Comparison of ENCODE assay signal across 8 mouse cellular contexts in the genomic region with DNA sequence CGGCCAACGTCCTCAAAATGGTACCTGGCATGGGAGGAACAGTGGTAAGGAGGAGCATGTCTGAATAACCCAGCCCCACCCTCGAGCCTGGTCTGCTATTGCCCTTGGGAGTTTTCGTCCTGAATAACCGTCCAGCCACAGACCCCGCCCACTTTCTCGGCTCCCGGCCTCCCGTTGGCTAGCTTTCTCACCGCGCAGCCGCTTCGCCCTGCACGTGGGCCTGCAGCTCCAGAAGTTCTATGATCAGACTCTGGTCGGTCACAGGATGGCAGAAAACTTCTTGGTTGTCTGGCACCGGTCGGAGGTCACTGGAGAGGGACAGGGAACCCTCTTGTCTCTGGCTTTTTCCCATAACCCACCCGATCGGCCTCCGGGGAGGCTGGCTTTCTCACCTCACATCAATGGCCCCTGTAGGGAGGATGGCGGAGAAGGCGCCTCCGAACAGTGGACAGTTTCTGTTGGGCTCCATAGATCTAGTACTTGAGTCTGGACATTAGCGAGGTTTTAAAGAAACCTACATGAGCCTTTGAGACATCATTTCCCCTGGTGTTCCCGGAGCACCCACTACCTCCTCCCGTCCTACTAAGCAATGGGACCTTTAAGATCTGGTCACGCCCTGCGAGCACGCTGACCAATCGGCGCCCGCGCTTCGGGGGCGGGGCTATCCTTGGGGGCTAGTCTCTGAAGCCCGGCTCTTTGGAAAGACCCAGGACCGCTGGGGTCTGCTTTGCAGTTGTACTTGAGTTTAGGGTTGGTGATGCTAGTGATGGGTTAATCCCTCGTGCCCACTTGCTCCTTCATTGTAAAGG. TPM values are rescaled to one million over a fixed set of nuclear protein-coding genes. Genes with fewer than 3 reads are reported as not detected.
A peak's percentile ranks its signal among the peaks of the same experiment; 100 is the strongest.
DNase-seq lines count a peak whose midpoint lies in the region; ATAC-seq and TF ChIP-seq lines count a peak whose summit lies in the region.
"Not testable (repeated sequence)": the region's sequence is repeated elsewhere in the genome, so short reads cannot be mapped to it uniquely, and the experiment has no call there.

No protein-coding gene starts in this region.

- peak overlapping the region; percentile 59 for H3K4me3 ChIP-seq in heart, embryonic 13.5 days
- peak overlapping the region; percentile 39 for H3K4me3 ChIP-seq in kidney, postnatal 0 days (replicated peaks; ENCODE audit: low read depth, low read length)
- peak overlapping the region; percentile 53 for H3K4me3 ChIP-seq in liver, embryonic 11.5 days (ENCODE audit: low read depth, low read length)
- peak overlapping the region; percentile 36 for H3K4me3 ChIP-seq in myocyte

- peak; percentile 92 for ATAC-seq in erythroid progenitor cell, adult 5-6 weeks (replicated peaks; ENCODE audit: low FRiP score, poor library complexity, severe bottlenecking)
- peak; percentile 78 for ATAC-seq in heart, embryonic 13.5 days (ENCODE audit: extremely low read depth, insufficient number of reproducible peaks, low FRiP score, low TSS enrichment)
- peak; percentile 86 for ATAC-seq in kidney, postnatal 0 days (replicated peaks; ENCODE audit: low FRiP score, low read depth)
- ATAC-seq in liver, embryonic 11.5 days (replicated peaks; ENCODE audit: low FRiP score): peak; percentile 90

- H3K27ac ChIP-seq in heart, embryonic 13.5 days (replicated peaks): peak overlapping the region; percentile 20; the same call in 1 of the 2 replicates
- H3K27ac ChIP-seq in kidney, postnatal 0 days; liver, embryonic 11.5 days (ENCODE audit: low read depth, low read length): not testable (repeated sequence)

- H3K79me2 ChIP-seq in myocyte (ENCODE audit: control insufficient read depth, insufficient read depth): not testable (repeated sequence)

- not testable (repeated sequence) for TF ChIP-seq CTCF in kidney, postnatal 0 days (IDR thresholded peaks at IDR 0.05; ENCODE audit: low read depth)

- peaks cover 13% of the 10 kb centered on the region; the same call in 1 of the 2 replicates for H3K27me3 ChIP-seq in heart, embryonic 13.5 days (replicated peaks)
- H3K27me3 ChIP-seq in kidney, postnatal 0 days (ENCODE audit: insufficient read depth, low read length); liver, embryonic 11.5 days (replicated peaks; ENCODE audit: control insufficient read depth, insufficient read depth, low read length); myocyte (ENCODE audit: control insufficient read depth, insufficient read depth, insufficient read length): not testable (repeated sequence)

- TF ChIP-seq POLR2A in myocyte (IDR thresholded peaks at IDR 0.05; ENCODE audit: insufficient read length, low read depth): peak; percentile 14

- peak; percentile 83 for DNase-seq in CD4-positive, CD25-positive, alpha-beta regulatory T cell, adult 2 months (ENCODE audit: low read depth, low spot score)
- DNase-seq in brain, embryonic 18.5 days (ENCODE audit: low read depth, low spot score): peak; percentile 32
- peak; percentile 92 for DNase-seq in kidney, postnatal 0 days (ENCODE audit: low spot score)
- DNase-seq in liver, embryonic 11.5 days (ENCODE audit: low spot score): peak; percentile 87
- peak; percentile 78 to 87 for DNase-seq in spleen, postnatal 4 days (ENCODE audit: low spot score in 2 of 2)

- H3ac ChIP-seq in myocyte (ENCODE audit: control insufficient read depth, insufficient read length): not testable (repeated sequence)

- H3K9ac ChIP-seq in heart, embryonic 13.5 days: peak overlapping the region; percentile 74
- peak overlapping the region; percentile 35; the same call in 1 of the 2 replicates for H3K9ac ChIP-seq in kidney, postnatal 0 days (ENCODE audit: low read depth, low read length)
- peak overlapping the region; percentile 48 for H3K9ac ChIP-seq in liver, embryonic 11.5 days (ENCODE audit: low read depth, low read length)

- H3K9me3 ChIP-seq in heart, embryonic 13.5 days; kidney, postnatal 0 days (replicated peaks; ENCODE audit: low read length); liver, embryonic 11.5 days (ENCODE audit: control insufficient read depth, low read length): not testable (repeated sequence)

- peak overlapping the region; percentile 69 for H3K4me2 ChIP-seq in heart, embryonic 13.5 days
- H3K4me2 ChIP-seq in kidney, postnatal 0 days (ENCODE audit: low read length): peak overlapping the region; percentile 68
- peak overlapping the region; percentile 84 for H3K4me2 ChIP-seq in liver, embryonic 11.5 days
- H3K4me2 ChIP-seq in myocyte (ENCODE audit: low read depth): peak overlapping the region; percentile 99

- peaks cover 38% of the 10 kb centered on the region for H3K4me1 ChIP-seq in heart, embryonic 13.5 days
- not testable (repeated sequence) for H3K4me1 ChIP-seq in kidney, postnatal 0 days (replicated peaks; ENCODE audit: insufficient read depth, low read length)
- H3K4me1 ChIP-seq in liver, embryonic 11.5 days (replicated peaks; ENCODE audit: control insufficient read depth, insufficient read depth, low read length): peaks cover 11% of the 10 kb centered on the region

- WGBS in heart, embryonic 13.5 days: 0% methylated on average over 38 of the region's 38 CpGs
- under 1% methylated on average over 37 of the region's 38 CpGs for WGBS in kidney, postnatal 0 days
- under 1% methylated on average over 37 of the region's 38 CpGs for WGBS in liver, embryonic 11.5 days

- H3K36me3 ChIP-seq in heart, embryonic 13.5 days; kidney, postnatal 0 days (ENCODE audit: insufficient read depth, low read length); liver, embryonic 11.5 days (ENCODE audit: control insufficient read depth, insufficient read depth, low read length); myocyte (ENCODE audit: control insufficient read depth, insufficient read depth): not testable (repeated sequence)

RNA-seq across cellular contexts. Expression of a gene that starts 1.5 kb away (rescaled TPM):
- 6.8 and 13.4 TPM in 2 replicates for total RNA-seq in erythroid progenitor cell, adult 5-6 weeks (2015; ENCODE audit: low replicate concordance)
- 2.7 TPM in 2 replicates for total RNA-seq in erythroid progenitor cell, adult 5-6 weeks (2017; ENCODE audit: low replicate concordance)
- 67.9 and 75.5 TPM in 2 replicates for polyA plus RNA-seq in heart, embryonic 13.5 days (2015; fragmentation: Nextera tagmentation; extraction: Ambion mirVana)
- 55.6 and 58.3 TPM in 2 replicates for polyA plus RNA-seq in kidney, postnatal 0 days (2015; fragmentation: Nextera tagmentation; extraction: Ambion mirVana)
- polyA plus RNA-seq in liver, embryonic 11.5 days (2014; fragmentation: Nextera tagmentation; extraction: Ambion mirVana): 94.4 and 97.5 TPM in 2 replicates
- polyA plus RNA-seq in myocyte (2012; fragmentation: generic; extraction: Trizol): 56.4 TPM

RNA-seq across cellular contexts. Expression of a gene that starts 5.5 kb away (rescaled TPM):
- 3.8 TPM in 1 of 2 replicates, not detected in the other for total RNA-seq in erythroid progenitor cell, adult 5-6 weeks (2015; ENCODE audit: low replicate concordance)
- total RNA-seq in erythroid progenitor cell, adult 5-6 weeks (2017; ENCODE audit: low replicate concordance): 0.26 TPM in 1 of 2 replicates, not detected in the other
- polyA plus RNA-seq in heart, embryonic 13.5 days (2015; fragmentation: Nextera tagmentation; extraction: Ambion mirVana): 1.4 and 2.1 TPM in 2 replicates
- polyA plus RNA-seq in kidney, postnatal 0 days (2015; fragmentation: Nextera tagmentation; extraction: Ambion mirVana): 11.1 and 11.5 TPM in 2 replicates
- 1.4 and 1.7 TPM in 2 replicates for polyA plus RNA-seq in liver, embryonic 11.5 days (2014; fragmentation: Nextera tagmentation; extraction: Ambion mirVana)
- polyA plus RNA-seq in myocyte (2012; fragmentation: generic; extraction: Trizol): 2.3 TPM

RNA-seq across cellular contexts. Expression of a gene that starts 16.2 kb away (rescaled TPM):
- total RNA-seq in erythroid progenitor cell, adult 5-6 weeks (2015; ENCODE audit: low replicate concordance): not detected in 2 replicates
- total RNA-seq in erythroid progenitor cell, adult 5-6 weeks (2017; ENCODE audit: low replicate concordance): not detected in 2 replicates
- polyA plus RNA-seq in heart, embryonic 13.5 days (2015; fragmentation: Nextera tagmentation; extraction: Ambion mirVana): 11.2 and 11.5 TPM in 2 replicates
- 8.9 and 11.3 TPM in 2 replicates for polyA plus RNA-seq in kidney, postnatal 0 days (2015; fragmentation: Nextera tagmentation; extraction: Ambion mirVana)
- polyA plus RNA-seq in liver, embryonic 11.5 days (2014; fragmentation: Nextera tagmentation; extraction: Ambion mirVana): 5.8 and 6.8 TPM in 2 replicates
- 0.49 TPM for polyA plus RNA-seq in myocyte (2012; fragmentation: generic; extraction: Trizol)

RNA-seq across cellular contexts. Expression of a gene that starts 34.8 kb away (rescaled TPM):
- 11.7 and 15.1 TPM in 2 replicates for total RNA-seq in erythroid progenitor cell, adult 5-6 weeks (2015; ENCODE audit: low replicate concordance)
- 16.1 and 23.4 TPM in 2 replicates for total RNA-seq in erythroid progenitor cell, adult 5-6 weeks (2017; ENCODE audit: low replicate concordance)
- 19.9 and 20.3 TPM in 2 replicates for polyA plus RNA-seq in heart, embryonic 13.5 days (2015; fragmentation: Nextera tagmentation; extraction: Ambion mirVana)
- polyA plus RNA-seq in kidney, postnatal 0 days (2015; fragmentation: Nextera tagmentation; extraction: Ambion mirVana): 20.9 and 23.3 TPM in 2 replicates
- polyA plus RNA-seq in liver, embryonic 11.5 days (2014; fragmentation: Nextera tagmentation; extraction: Ambion mirVana): 60.2 and 64.9 TPM in 2 replicates
- polyA plus RNA-seq in myocyte (2012; fragmentation: generic; extraction: Trizol): 9.1 TPM

RNA-seq across cellular contexts. Expression of a gene that starts 42.3 kb away (rescaled TPM):
- 36.0 and 54.5 TPM in 2 replicates for total RNA-seq in erythroid progenitor cell, adult 5-6 weeks (2015; ENCODE audit: low replicate concordance)
- 16.7 and 27.1 TPM in 2 replicates for total RNA-seq in erythroid progenitor cell, adult 5-6 weeks (2017; ENCODE audit: low replicate concordance)
- polyA plus RNA-seq in heart, embryonic 13.5 days (2015; fragmentation: Nextera tagmentation; extraction: Ambion mirVana): 45.0 and 49.8 TPM in 2 replicates
- polyA plus RNA-seq in kidney, postnatal 0 days (2015; fragmentation: Nextera tagmentation; extraction: Ambion mirVana): 27.6 and 27.7 TPM in 2 replicates
- 57.5 and 60.5 TPM in 2 replicates for polyA plus RNA-seq in liver, embryonic 11.5 days (2014; fragmentation: Nextera tagmentation; extraction: Ambion mirVana)
- 29.1 TPM for polyA plus RNA-seq in myocyte (2012; fragmentation: generic; extraction: Trizol)

Comparison
In these comparisons a context has a peak if more than half of its experiments do, and no peak if none do; other contexts are left out.
1. DNase-seq: peak in every context shown above with its lines; median percentile 92 in kidney, postnatal 0 days; 87 in liver, embryonic 11.5 days; 83 in CD4-positive, CD25-positive, alpha-beta regulatory T cell, adult 2 months; 82 in spleen, postnatal 4 days; 32 in brain, embryonic 18.5 days.